Comparison of ENCODE assay signal across 9 mouse cellular contexts in the genomic region with DNA sequence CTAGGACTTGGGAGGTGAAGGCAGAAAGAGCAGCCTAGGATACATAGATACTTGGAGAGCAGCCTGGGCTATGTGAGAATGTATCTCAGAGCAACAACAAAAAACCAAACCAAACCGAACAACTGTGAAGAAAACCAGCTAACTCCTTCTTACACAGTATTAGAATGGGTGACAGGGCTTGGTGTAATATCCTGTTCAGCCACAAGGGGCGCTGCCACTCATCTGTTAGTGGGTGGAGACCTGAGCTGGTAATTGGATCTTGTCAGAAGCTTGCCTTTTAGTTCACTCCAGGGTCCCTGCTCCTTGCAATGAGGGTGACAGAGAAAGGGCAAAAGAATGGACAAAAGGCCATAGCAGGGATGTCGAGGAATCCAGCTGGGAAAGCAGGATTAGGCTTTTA. TPM values are rescaled to one million over a fixed set of nuclear protein-coding genes. Genes with fewer than 3 reads are reported as not detected.
DNase-seq lines count a peak whose midpoint lies in the region; ATAC-seq and TF ChIP-seq lines count a peak whose summit lies in the region.
"Had no signal": no experiment of that assay in that cellular context is flagged by ENCODE, and none has a peak within 500 bp of the region (broad histone marks: within the 10 kb centered on the region; RNA-seq: fewer than 3 reads in every experiment).

No protein-coding gene starts in this region.

- CTCF ChIA-PET in Patski (lab: Charles Lee) = interaction anchor here (0.6 to 1.3 kb wide), 8 partner anchors 10 to 217 kb away, joined by 3 to 6 read pairs (median 3); no protein-coding TSS in a partner anchor

- no peaks in the 10 kb centered on the region for H3K27me3 ChIP-seq in Patski
- H3K27me3 ChIP-seq in kidney, embryonic 15.5 days = no peaks in the 10 kb centered on the region
- no peaks in the 10 kb centered on the region for H3K27me3 ChIP-seq in liver, embryonic 11.5 days (replicated peaks; ENCODE audit: control insufficient read depth, insufficient read depth, low read length)
- no peaks in the 10 kb centered on the region for H3K27me3 ChIP-seq in neural tube, embryonic 12.5 days (replicated peaks)

- POLR2A ChIA-PET in Patski (lab: Charles Lee) = no interaction called here

- 23% methylated on average over 3 of the region's 3 CpGs for WGBS in kidney, embryonic 15.5 days
- 22% methylated on average over 3 of the region's 3 CpGs for WGBS in liver, embryonic 11.5 days
- 29% methylated on average over 3 of the region's 3 CpGs for WGBS in neural tube, embryonic 12.5 days

- ATAC-seq in Patski = no peak
- peak; percentile 62 for ATAC-seq in kidney, embryonic 15.5 days (replicated peaks; ENCODE audit: low FRiP score)
- ATAC-seq in liver, embryonic 11.5 days (replicated peaks; ENCODE audit: low FRiP score) = peak; percentile 60; the same call in 1 of the 2 replicates
- ATAC-seq in neural tube, embryonic 12.5 days (ENCODE audit: low FRiP score, low read depth) = peak; percentile 58; the same call in 1 of the 2 replicates

- in situ Hi-C loops in Patski (cut with MboI; ENCODE audit: low pct_unique_long_range_greater_than_20kb) = loop anchor here (5.0 to 25.0 kb wide), 2 partner anchors 38 to 218 kb away; partner anchors contain the start of gene Trem2

- H3K4me3 ChIP-seq in kidney, embryonic 15.5 days (replicated peaks) = no peak overlapping the region
- H3K4me3 ChIP-seq in liver, embryonic 11.5 days (ENCODE audit: low read depth, low read length) = no peak overlapping the region
- no peak overlapping the region for H3K4me3 ChIP-seq in neural tube, embryonic 12.5 days
- H3K4me3 ChIP-seq: erythroblast, embryonic 14.5 days had no signal

- H3K4me2 ChIP-seq in kidney, embryonic 15.5 days = no peak overlapping the region
- no peak overlapping the region for H3K4me2 ChIP-seq in liver, embryonic 11.5 days
- no peak overlapping the region for H3K4me2 ChIP-seq in neural tube, embryonic 12.5 days (replicated peaks)

- peak; percentile 92 for TF ChIP-seq CTCF in Patski (IDR thresholded peaks at IDR 0.05)

- H3K9ac ChIP-seq in kidney, embryonic 15.5 days = no peak overlapping the region
- H3K9ac ChIP-seq in liver, embryonic 11.5 days (ENCODE audit: low read depth, low read length) = no peak overlapping the region
- no peak overlapping the region for H3K9ac ChIP-seq in neural tube, embryonic 12.5 days

- no peaks in the 10 kb centered on the region for H3K9me3 ChIP-seq in kidney, embryonic 15.5 days (replicated peaks)
- no peaks in the 10 kb centered on the region for H3K9me3 ChIP-seq in liver, embryonic 11.5 days (ENCODE audit: control insufficient read depth, low read length)
- no peaks in the 10 kb centered on the region for H3K9me3 ChIP-seq in neural tube, embryonic 12.5 days

- H3K36me3 ChIP-seq in kidney, embryonic 15.5 days = no peaks in the 10 kb centered on the region
- H3K36me3 ChIP-seq in liver, embryonic 11.5 days (ENCODE audit: control insufficient read depth, insufficient read depth, low read length) = no peaks in the 10 kb centered on the region
- H3K36me3 ChIP-seq in neural tube, embryonic 12.5 days = no peaks in the 10 kb centered on the region

- DNase-seq in 3T3-L1 (ENCODE audit: low read depth, low spot score) (peak; percentile 84), Patski (ENCODE audit: low read depth, low spot score) (no peak)
- DNase-seq in cerebellum, postnatal 14 days = peak; percentile 80 to 91
- DNase-seq in gastrocnemius, adult 18-20 months (ENCODE audit: low spot score) = peak; percentile 75
- DNase-seq in liver, embryonic 11.5 days (ENCODE audit: low spot score) = peak; percentile 68
- peak; percentile 81 for DNase-seq in thymus, postnatal 14 days

- no peak overlapping the region for H3K27ac ChIP-seq in kidney, embryonic 15.5 days
- no peak overlapping the region for H3K27ac ChIP-seq in liver, embryonic 11.5 days (ENCODE audit: low read depth, low read length)
- no peak overlapping the region for H3K27ac ChIP-seq in neural tube, embryonic 12.5 days

- no peaks in the 10 kb centered on the region for H3K4me1 ChIP-seq in kidney, embryonic 15.5 days
- no peaks in the 10 kb centered on the region for H3K4me1 ChIP-seq in liver, embryonic 11.5 days (replicated peaks; ENCODE audit: control insufficient read depth, insufficient read depth, low read length)
- no peaks in the 10 kb centered on the region for H3K4me1 ChIP-seq in neural tube, embryonic 12.5 days

RNA-seq across cellular contexts. Expression of gene 9830107B12Rik, which starts 26.4 kb away (rescaled TPM):
- polyA plus RNA-seq in Patski (2021) = not detected
- total RNA-seq in gastrocnemius, adult 18-20 months (2021) = not detected
- polyA plus RNA-seq in kidney, embryonic 15.5 days (2015; fragmentation: Nextera tagmentation; extraction: Ambion mirVana) = not detected in 2 replicates
- polyA plus RNA-seq in liver, embryonic 11.5 days (2014; fragmentation: Nextera tagmentation; extraction: Ambion mirVana) = 0.05 TPM in 1 of 2 replicates, not detected in the other
- polyA plus RNA-seq in neural tube, embryonic 12.5 days (2016; fragmentation: Nextera tagmentation; extraction: Ambion mirVana) = not detected in 2 replicates
- polyA plus RNA-seq: erythroblast, embryonic 14.5 days had no signal

RNA-seq across cellular contexts. Expression of gene 1700067P10Rik, which starts 30.5 kb away (rescaled TPM):
- polyA plus RNA-seq in Patski (2021) = not detected
- total RNA-seq in gastrocnemius, adult 18-20 months (2021) = not detected
- polyA plus RNA-seq in kidney, embryonic 15.5 days (2015; fragmentation: Nextera tagmentation; extraction: Ambion mirVana) = not detected in 2 replicates
- not detected in 2 replicates for polyA plus RNA-seq in liver, embryonic 11.5 days (2014; fragmentation: Nextera tagmentation; extraction: Ambion mirVana)
- polyA plus RNA-seq in neural tube, embryonic 12.5 days (2016; fragmentation: Nextera tagmentation; extraction: Ambion mirVana) = 0.18 TPM in 1 of 2 replicates, not detected in the other

RNA-seq across cellular contexts. Expression of gene A530064D06Rik, which starts 47.4 kb away (rescaled TPM):
- 0.09 TPM for polyA plus RNA-seq in Patski (2021)
- total RNA-seq in gastrocnemius, adult 18-20 months (2021) = not detected
- not detected in 2 replicates for polyA plus RNA-seq in kidney, embryonic 15.5 days (2015; fragmentation: Nextera tagmentation; extraction: Ambion mirVana)
- polyA plus RNA-seq in liver, embryonic 11.5 days (2014; fragmentation: Nextera tagmentation; extraction: Ambion mirVana) = not detected in 2 replicates
- not detected in 2 replicates for polyA plus RNA-seq in neural tube, embryonic 12.5 days (2016; fragmentation: Nextera tagmentation; extraction: Ambion mirVana)
- polyA plus RNA-seq: erythroblast, embryonic 14.5 days had no signal
